Mouse (Mus musculus): Measurements from ENCODE around the gene Tmem135.

Tmem135 gene

GRCm38 (mm10) chr7:89171790-89172467 lies 232.1 kb downstream of the Tmem135 start:
- DNase-seq = no peak

DNA sequence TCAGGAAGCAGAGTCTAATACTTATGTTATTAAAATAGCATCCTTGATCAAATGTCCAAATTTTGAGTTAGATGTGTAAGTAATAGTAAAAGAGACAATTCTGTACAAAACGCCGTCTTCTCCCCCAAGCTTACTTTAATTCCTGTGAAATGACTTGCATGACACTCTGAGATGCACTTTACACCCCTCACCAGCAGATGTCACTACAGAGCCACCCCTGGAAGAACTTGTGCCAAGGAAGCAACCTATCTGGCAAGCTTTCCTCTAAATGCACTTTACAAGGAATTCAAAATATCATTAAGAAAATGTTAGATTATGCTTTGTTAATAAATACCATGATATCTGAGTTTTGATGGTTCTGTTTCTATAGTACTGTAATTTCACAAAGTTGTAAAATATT lies 235.4 kb downstream of the Tmem135 start:
- peak; percentile 76 for DNase-seq

DNA sequence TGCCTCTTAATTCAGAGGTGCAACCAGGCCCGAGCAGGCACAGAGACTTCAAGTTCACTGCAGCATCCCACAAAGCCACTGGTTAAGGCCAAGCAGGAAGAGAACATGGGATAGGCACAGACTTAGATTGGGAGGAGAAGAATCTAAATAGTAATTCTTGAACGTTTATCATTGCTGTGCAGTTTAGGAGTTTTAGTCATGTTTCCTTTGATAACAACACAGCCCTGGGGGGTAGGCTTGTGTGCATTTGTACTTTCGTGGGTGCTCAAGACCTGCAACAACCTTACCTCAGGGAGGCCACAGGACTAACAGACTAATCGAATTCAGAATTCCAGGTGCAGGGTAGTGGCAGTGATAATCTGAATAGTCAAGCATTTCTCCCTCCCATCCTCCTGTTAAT lies 238.5 kb downstream of the Tmem135 start:
- no peak for DNase-seq

DNA sequence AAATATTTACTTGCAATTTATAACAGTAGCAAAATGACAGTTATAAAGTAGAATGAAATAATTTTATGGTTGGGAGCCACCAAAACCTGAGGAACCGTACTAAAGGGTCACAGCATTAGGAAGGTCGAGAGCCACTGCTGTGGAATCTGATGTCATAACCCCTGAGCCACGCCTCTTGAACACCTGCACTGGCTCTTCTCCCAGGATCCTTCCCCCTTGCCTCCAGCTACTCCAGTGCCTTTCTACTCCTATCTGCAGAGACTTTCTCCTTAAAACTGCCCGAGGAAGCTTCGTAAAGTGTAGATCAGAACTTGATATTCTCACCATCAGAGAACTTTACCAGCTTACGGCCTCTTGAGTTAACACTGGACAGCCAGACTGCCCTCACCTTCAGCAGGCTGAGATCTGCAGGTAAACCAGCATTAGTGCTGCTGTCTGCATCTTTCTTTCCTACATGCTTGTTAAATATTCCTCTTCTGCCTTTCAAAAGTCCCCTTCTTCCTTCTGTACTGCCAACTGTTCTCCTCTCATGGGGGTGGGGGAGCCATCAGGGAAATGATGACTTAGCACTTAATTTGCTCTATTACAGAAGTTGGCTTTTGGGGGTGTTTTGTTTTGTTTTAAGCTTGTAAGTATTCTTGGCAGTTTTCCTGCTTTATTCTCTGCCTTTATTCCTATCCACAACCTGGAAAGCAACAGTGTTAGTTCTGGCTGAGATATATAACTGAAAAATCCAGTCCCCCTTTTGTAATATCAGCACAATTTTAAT lies 242.2 kb downstream of the Tmem135 start:
- no peak for DNase-seq

DNA sequence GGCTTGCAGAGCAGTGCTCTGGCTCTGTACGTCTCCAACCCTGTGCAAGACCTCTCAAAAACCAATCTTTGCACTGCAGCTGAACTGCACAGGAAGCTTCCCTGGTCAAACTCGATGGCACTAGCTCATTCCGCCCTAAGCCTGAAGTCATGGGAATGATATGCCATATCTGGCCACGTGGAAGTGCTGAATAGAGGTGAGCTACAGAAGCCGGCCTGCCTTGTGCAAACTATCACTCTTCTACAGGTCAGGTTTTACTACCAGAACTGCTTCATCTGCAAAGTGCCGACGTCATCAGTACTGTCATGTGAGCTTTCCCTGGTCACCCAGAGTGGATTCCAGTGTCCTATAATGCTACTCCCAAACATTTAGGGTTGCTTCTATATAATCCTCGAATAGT lies 246.7 kb downstream of the Tmem135 start:
- no peak for DNase-seq

DNA sequence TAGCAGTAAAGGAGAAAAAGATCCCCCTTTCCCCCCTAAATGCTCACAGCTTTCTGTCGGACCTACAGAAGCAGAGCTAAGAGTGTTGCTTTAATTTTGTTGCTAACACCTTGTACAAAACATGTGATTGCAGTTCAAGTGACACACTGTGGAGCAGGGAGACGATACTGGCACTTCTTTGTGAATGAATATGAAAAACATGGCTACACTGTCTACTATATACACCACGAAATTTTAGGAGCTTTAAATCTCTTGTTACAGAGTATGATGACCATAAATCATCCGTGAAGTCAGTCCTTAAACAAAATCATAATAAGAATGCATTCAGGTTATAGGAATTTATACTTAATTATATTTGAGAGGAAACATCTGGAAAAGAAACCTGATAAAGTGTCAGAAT lies 247.4 kb downstream of the Tmem135 start:
- no peak for DNase-seq

DNA sequence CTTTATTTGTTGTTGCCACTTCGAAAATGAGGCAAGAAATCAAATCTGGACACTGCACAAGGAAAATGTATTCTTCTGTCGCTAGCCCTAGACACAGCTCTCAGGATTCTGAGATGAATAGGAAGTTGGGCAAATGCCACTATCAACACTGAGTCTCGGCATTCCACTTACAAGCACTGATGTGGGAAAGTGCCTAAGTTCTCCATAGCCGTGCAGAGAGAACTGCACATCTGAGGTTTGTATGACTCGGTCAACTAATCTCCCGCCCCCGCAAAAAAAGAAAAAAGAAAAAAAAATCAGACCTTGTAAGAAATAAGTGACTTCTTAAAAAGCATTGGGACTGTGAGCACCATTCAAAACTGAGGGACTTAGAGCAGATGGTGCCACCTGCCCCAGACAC lies 248.3 kb downstream of the Tmem135 start:
- DNase-seq = no peak

DNA sequence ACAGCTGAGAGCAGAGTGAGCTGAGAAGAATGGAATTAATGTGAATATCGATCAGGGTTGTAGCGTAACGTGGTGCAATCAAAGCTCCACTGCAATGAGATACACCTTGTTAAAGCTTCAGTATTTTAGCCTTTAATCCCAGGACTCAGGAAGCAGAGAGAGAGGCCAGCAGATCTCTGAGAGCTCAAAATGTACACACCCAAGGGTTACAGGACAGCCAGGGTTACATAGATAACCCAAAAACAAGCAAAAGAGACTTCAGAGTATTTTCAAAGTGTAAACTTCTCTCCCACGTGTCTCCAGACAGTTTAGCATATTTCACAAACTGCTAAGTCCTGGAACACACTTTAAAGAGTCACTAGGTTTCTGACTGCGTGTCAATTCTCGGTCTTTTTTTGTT lies 248.8 kb downstream of the Tmem135 start:
- no peak for DNase-seq

DNA sequence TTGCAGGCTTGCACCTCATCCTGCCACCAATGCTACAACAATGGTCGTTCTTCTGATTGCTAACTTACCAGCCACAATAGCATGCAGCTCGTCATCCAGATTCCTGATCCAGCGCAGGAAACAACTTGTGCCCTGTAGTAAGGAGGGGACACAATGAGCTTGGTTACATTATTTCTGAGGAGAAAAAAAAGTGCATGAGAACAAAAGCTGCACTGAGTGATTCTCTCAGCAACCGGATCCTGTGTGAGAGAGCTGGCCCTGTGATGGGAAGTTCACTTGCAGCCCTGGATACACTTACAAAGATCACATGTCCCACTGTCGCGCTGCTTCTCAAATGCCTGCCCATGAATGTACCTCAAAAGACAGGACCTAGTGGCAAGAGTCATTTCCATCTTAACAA lies 252.7 kb downstream of the Tmem135 start:
- no peak for DNase-seq

DNA sequence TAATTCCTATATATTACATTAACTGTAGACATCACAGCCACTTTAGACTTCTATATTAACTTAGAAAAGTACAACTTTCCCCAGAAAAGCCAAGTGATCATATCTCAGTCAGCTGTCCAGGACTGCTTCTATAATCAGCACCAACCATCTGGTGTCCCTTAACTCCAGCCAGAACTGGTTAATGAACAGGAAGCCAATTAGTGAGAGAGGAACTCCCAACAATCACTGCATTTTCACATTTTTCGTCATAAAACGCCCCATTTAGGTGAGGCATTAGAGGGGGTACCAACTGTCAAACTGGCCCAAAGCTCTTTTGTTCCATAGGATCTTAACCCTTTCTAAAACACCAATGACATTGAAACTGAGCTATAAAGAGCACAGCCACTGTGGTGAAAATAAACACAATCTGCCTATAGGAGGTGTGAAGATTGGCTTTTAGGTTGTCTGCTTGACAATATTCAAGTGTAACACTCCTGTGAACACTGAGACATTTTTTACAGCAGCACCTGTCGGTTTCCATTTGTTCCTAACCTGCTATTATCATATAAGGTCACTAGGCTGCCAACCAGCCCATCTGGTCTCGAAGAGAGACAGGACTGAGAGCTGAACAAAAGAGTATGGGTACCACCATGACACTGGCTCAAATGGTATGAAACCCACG lies 263.3 kb downstream of the Tmem135 start:
- DNase-seq = no peak

DNA sequence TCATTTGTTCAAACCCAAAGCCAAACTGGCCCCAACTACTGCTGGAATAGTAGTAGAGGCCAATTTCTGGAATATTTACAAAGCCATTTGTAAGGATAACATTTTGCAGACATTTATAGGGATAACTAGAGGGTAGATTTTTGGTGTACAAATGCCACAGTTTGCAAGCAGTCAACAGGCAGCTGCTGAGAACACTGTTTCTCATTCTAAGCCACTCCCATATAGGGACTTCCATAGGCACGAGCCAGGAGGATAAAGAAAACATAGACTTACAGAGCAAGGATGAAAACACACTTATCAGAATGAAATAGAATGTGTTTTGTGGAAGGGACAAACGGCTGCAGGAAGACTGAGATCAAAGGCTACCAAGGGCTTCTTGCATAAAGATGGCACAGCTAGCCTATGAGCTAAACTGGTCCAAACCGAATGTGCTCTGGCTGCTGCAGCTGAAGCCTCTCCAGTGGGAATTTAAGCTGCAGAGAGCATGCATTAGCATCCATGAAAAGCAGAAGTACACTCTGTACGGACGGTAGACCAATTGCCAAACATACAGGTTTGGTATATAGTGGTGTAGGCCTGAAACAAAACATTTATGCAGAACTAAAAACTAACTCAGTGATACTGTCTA lies 269.0 kb downstream of the Tmem135 start:
- no peak for DNase-seq

DNA sequence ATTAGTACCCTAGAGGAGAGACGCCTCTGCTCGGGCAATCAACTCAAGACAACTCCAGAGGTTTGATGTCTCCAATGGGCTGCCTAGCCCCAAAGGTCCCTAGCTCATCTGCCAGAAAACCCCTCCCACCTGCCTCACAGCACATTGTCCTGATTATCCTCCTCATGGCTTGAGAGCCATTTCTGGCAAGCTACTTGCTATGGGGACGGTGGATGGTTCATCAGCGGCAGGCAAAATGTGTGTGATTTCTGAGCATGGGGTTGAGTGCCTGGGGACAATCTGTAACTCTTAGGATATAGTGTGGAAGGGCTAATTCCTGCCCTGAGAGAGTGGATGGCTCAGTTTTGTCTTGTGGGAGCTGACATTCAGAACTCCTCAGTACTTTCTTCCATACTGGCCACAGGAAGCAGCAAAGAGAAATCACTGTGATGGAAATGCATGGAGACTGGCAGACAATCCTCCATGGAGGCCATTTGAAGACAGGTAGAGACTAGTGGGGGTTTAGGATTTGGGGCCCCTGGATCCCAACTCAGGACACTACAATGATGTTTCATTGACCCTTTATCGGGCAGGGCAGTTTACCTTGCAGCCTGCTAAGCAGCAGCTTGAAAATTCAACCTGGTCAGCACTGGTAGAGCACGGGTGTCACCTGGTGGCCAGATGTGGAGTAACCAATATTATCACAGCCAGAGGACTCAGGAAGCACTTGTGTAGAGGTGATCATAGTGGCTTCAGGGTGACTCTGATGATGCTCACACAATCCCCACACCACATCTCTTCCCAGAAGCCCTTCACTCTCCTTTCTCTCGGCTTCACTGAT lies 277.7 kb downstream of the Tmem135 start:
- DNase-seq = peak; percentile 41

DNA sequence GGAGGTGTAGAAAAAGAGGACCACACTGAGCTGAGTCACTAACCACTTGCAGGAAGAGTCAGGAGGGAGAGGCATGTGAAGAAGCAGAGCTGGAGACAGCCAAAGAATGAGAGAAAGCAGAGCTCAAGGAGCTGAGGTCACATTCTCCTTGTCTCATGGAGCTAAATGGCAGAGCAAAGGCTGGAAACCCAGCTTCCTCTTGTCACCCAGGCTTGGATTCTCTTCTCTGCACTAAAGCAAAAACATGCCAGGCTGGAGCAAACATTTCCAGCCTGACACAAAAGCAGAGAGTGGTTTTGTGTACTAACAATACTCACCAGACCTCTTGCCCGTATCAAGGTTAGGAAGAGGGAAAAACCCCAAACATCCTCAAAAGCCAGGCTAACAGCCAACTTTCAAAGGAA lies 287.8 kb downstream of the Tmem135 start:
- DNase-seq = no peak

GRCm38 (mm10) chr7:89115633-89116032 lies 288.4 kb downstream of the Tmem135 start:
- no peak for DNase-seq

DNA sequence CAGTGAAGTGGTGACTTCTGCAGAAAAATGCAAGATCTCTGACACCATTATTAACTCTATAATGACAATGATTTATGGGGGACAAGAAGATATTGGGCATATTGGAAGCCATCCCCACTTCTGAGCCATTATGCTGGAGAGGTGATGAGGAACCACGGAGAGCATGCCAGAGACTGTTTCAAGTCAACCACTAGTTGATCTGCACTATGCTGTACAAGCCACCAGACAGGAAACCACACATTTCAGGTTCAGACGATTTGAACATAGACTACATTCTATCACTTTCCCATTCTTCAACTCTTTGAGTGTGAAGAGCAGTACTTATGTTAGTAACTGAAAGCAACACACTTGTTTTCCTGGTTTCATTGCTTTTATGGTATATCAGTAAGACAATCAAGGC lies 297.6 kb downstream of the Tmem135 start:
- DNase-seq = no peak

DNA sequence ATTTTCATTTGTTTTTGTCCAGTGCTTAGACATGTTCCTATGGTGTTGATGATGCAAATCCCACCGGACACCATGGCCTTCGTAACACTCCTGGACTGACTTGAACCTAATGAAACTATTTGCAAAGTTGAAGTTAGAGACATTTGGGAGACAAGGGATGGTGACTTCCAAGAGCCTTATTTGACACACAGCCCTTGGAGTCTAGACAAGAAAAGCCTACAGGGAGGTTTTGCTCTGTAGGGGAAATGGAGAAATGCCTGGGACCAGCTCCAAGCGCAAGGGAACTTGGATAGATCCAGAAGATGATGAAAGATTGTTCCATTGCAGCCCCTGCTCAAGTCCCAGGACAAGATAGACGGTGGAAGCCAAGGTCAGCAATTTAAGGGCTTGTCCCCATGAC lies 304.3 kb downstream of the Tmem135 start:
- DNase-seq = no peak

Measured in thymus, postnatal 14 days (tissue).